Mouse (Mus musculus) stomach, postnatal 0 days (tissue): ENCODE results near the gene Angel2. TPM values are rescaled to one million over a fixed set of nuclear protein-coding genes. Genes with fewer than 3 reads are reported as not detected.
A peak's percentile ranks its signal among the peaks of the same experiment; 100 is the strongest.

ENCODE experiments used
- ATAC-seq: fragments of 200-750 bp; cut with Nextera tagmentation; 2 replicates; pipeline ENCODE4 v1.8.0; 2017; ENCODE audit not compliant: low FRiP score, low TSS enrichment
- DNase-seq: peaks from one replicate; pipeline ENCODE4 v3.0.0-alpha.2; 2016; ENCODE audit warnings: low spot score
- H3K27ac ChIP-seq: fragments of 300-500 bp; sonication (generic); replicated peaks from 2 replicates; pipeline ENCODE4 v1.5.1; 2014; ENCODE audit warnings: mild to moderate bottlenecking, control low read depth
- H3K27me3 ChIP-seq: fragments of 300-500 bp; sonication (generic); 2 replicates; pipeline ENCODE4 v1.6.1; 2014; ENCODE audit warnings: low read length; ENCODE audit not compliant: control insufficient read depth, insufficient read depth
- H3K36me3 ChIP-seq: fragments of 300-500 bp; sonication (generic); 2 replicates; pipeline ENCODE4 v1.6.1; 2014; ENCODE audit warnings: low read length, mixed read lengths; ENCODE audit not compliant: control insufficient read depth, insufficient read depth
- H3K4me1 ChIP-seq: fragments of 300-500 bp; sonication (generic); replicated peaks from 2 replicates; pipeline ENCODE4 v1.6.1; 2014; ENCODE audit warnings: antibody characterized with exemption; ENCODE audit not compliant: control insufficient read depth, insufficient read depth
- H3K4me2 ChIP-seq: fragments of 300-500 bp; sonication (generic); replicated peaks from 2 replicates; pipeline ENCODE4 v1.6.1; 2014; ENCODE audit warnings: low read depth, mild to moderate bottlenecking, control low read depth, moderate library complexity
- H3K4me3 ChIP-seq: fragments of 300-500 bp; sonication (generic); 2 replicates; pipeline ENCODE4 v1.5.1; 2014; ENCODE audit warnings: low read depth, low read length, control low read depth
- H3K9ac ChIP-seq: fragments of 300-500 bp; sonication (generic); 2 replicates; pipeline ENCODE4 v1.6.1; 2014; ENCODE audit warnings: mild to moderate bottlenecking, low read length, control low read depth, mixed read lengths
- H3K9me3 ChIP-seq: fragments of 300-500 bp; sonication (generic); 2 replicates; pipeline ENCODE4 v1.6.1; 2016; ENCODE audit warnings: low read length; ENCODE audit not compliant: control insufficient read depth
- CTCF ChIP-seq: IDR thresholded peaks from 2 replicates; pipeline ENCODE4 v1.5.1; 2016; ENCODE audit warnings: antibody characterized with exemption, low read depth, mild to moderate bottlenecking, moderate library complexity
- EP300 ChIP-seq: optimal IDR thresholded peaks from 2 replicates; pipeline ENCODE3; 2016; ENCODE audit warnings: antibody characterized with exemption
- WGBS: fragments of 180-500 bp; shearing (Covaris S2); extraction: QIAGEN DNeasy Blood & Tissue Kit; methylation state at CpG from one replicate; pipeline ENCODE4 v1.1.7; 2014; 5-methylcytosine and 5-hydroxymethylcytosine counted together
- polyA plus RNA-seq: library from polyadenylated mRNA; unstranded; fragments of >200 nt; fragmentation: Nextera tagmentation; extraction: Ambion mirVana; gene quantifications from 2 replicates; pipeline ENCODE4 v1.2.1, GENCODE M21; 2015

Gene Angel2
- polyA plus RNA-seq, 1 experiment from 2014 or later: 20.5 TPM

- WGBS: 79% methylated on average over 16 of the region's 16 CpGs
- Histone ChIP-seq H3K27me3 (no peaks in the 10 kb centered on the region), H3K9me3 (no peaks in the 10 kb centered on the region), H3K4me2 (no peak overlapping the region), H3K27ac (no peak overlapping the region), H3K4me1 (no peaks in the 10 kb centered on the region), H3K9ac (no peak overlapping the region), H3K36me3 (no peaks in the 10 kb centered on the region; the same call in 1 of the 2 replicates), H3K4me3 (no peak overlapping the region)
- ATAC-seq (no peak), DNase-seq (no peak)
- no peak for TF ChIP-seq EP300
- TF ChIP-seq CTCF: no peak
These were observed 36.3 kb upstream of the Angel2 start for GRCm38 (mm10) chr1:190888646-190889045.

- no peak for ATAC-seq
- TF ChIP-seq EP300 (no peak), CTCF (no peak)
- no peaks in the 10 kb centered on the region for H3K4me1 ChIP-seq
- DNase-seq: no peak
- H3K27me3 ChIP-seq: no peaks in the 10 kb centered on the region
- H3K9ac ChIP-seq: no peak overlapping the region
- no peak overlapping the region for H3K4me2 ChIP-seq
- H3K4me3 ChIP-seq: no peak overlapping the region
- H3K36me3 ChIP-seq: no peaks in the 10 kb centered on the region
- 83% methylated on average over 6 of the region's 6 CpGs for WGBS
- H3K27ac ChIP-seq: no peak overlapping the region
- H3K9me3 ChIP-seq: no peaks in the 10 kb centered on the region
These were observed 31.2 kb upstream of the Angel2 start for GRCm38 (mm10) chr1:190893559-190894167.

- ATAC-seq (no peak), DNase-seq (no peak)
- no peak overlapping the region for H3K27ac ChIP-seq
- TF ChIP-seq CTCF (no peak), EP300 (no peak)
- H3K27me3 ChIP-seq: no peaks in the 10 kb centered on the region
- no peak overlapping the region for H3K9ac ChIP-seq
- no peaks in the 10 kb centered on the region for H3K4me1 ChIP-seq
- H3K36me3 ChIP-seq: no peaks in the 10 kb centered on the region; the same call in 1 of the 2 replicates
- no peaks in the 10 kb centered on the region for H3K9me3 ChIP-seq
- WGBS: 96% methylated on average over 3 of the region's 3 CpGs
- H3K4me2 ChIP-seq: no peak overlapping the region
- no peak overlapping the region for H3K4me3 ChIP-seq
These were observed 26.7 kb upstream of the Angel2 start for GRCm38 (mm10) chr1:190898186-190898585.

- TF ChIP-seq CTCF: no peak
- Histone ChIP-seq H3K9ac (no peak overlapping the region), H3K4me1 (no peaks in the 10 kb centered on the region), H3K36me3 (no peaks in the 10 kb centered on the region; the same call in 1 of the 2 replicates), H3K4me2 (no peak overlapping the region), H3K4me3 (no peak overlapping the region), H3K27ac (peak overlapping the region; percentile 14; the same call in 1 of the 2 replicates), H3K27me3 (no peaks in the 10 kb centered on the region), H3K9me3 (no peaks in the 10 kb centered on the region)
- WGBS: 48% methylated on average over 9 of the region's 9 CpGs
- ATAC-seq: 0 out of 2 replicates have a peak, but pooled peaks have one; percentile 53
- no peak for DNase-seq
These were observed 25.9 kb upstream of the Angel2 start for GRCm38 (mm10) chr1:190898899-190899575.

DNA sequence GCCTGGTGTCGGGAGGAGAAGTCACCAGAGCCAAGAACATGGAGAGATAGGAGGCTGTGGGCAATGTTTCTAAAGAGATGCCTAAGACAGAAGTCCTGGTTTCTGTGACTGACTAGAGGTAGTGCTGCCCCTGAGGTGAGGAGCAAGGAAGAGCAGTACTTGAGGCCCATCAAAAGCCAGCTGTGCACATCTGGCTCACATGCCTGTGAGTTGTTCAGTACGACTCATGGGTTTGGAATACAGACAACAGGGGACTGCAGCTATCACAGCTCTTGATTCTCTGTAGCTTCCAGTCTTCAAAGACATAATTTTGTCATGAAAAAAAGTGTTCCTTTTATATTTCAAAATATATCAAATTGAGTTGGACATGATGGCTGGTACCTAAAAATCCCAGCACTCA is 23.8 kb upstream of the Angel2 start:
- H3K4me2 ChIP-seq: no peak overlapping the region
- no peaks in the 10 kb centered on the region for H3K4me1 ChIP-seq
- ATAC-seq (no peak), DNase-seq (no peak)
- TF ChIP-seq CTCF (no peak), EP300 (no peak)
- no peak overlapping the region for H3K4me3 ChIP-seq
- WGBS: 37% methylated on average over 2 of the region's 2 CpGs
- peak overlapping the region; percentile 35; the same call in 1 of the 2 replicates for H3K27ac ChIP-seq
- H3K9me3 ChIP-seq: no peaks in the 10 kb centered on the region
- H3K9ac ChIP-seq: no peak overlapping the region
- H3K36me3 ChIP-seq: peaks cover 3% of the 10 kb centered on the region; the same call in 1 of the 2 replicates
- H3K27me3 ChIP-seq: no peaks in the 10 kb centered on the region

DNA sequence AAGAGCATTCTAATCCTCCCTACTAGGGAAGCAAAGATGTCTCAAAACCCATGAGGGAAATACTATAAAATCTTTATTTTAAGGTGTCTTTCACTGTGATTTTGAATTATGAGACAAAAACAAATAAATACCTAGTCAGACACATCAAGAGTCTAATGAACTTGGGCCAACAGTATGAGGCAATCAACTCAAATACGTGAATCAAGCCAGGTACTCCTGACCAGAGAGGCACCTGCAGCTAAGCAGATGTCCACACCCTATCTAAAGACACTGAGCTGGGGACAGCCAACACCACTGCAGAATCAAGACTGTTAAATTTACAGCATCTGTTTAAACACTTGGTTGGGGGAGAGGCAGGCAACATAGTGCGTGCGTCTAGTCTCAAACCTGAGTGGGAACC is 20.8 kb upstream of the Angel2 start:
- H3K4me1 ChIP-seq: no peaks in the 10 kb centered on the region
- WGBS: 89% methylated on average over 3 of the region's 3 CpGs
- H3K27ac ChIP-seq: no peak overlapping the region
- H3K4me2 ChIP-seq: no peak overlapping the region
- ATAC-seq (no peak), DNase-seq (no peak)
- no peak overlapping the region for H3K9ac ChIP-seq
- TF ChIP-seq CTCF (no peak), EP300 (no peak)
- H3K9me3 ChIP-seq: no peaks in the 10 kb centered on the region
- H3K27me3 ChIP-seq: no peaks in the 10 kb centered on the region
- no peak overlapping the region for H3K4me3 ChIP-seq
- peaks cover 3% of the 10 kb centered on the region; the same call in 1 of the 2 replicates for H3K36me3 ChIP-seq
